Mouse (Mus musculus) embryonic facial prominence, embryonic 14.5 days (tissue): Measurements from ENCODE around the gene Fam163b. TPM values are rescaled to one million over a fixed set of nuclear protein-coding genes. Genes with fewer than 3 reads are reported as not detected.
A peak's percentile ranks its signal among the peaks of the same experiment; 100 is the strongest.

Experiments
- ATAC-seq: fragments of 200-750 bp; cut with Nextera tagmentation; 2 replicates; pipeline ENCODE4 v1.8.0; 2017; ENCODE audit warnings: low read depth, moderate number of reproducible peaks, moderate TSS enrichment
- DNase-seq: peaks from one replicate; pipeline ENCODE4 v3.0.0-alpha.2; 2015; ENCODE audit warnings: low spot score
- H3K27ac ChIP-seq: fragments of 300-500 bp; sonication (generic); replicated peaks from 2 replicates; pipeline ENCODE4 v1.5.1; 2014; ENCODE audit warnings: low read depth, mild to moderate bottlenecking, low read length, moderate library complexity
- H3K27me3 ChIP-seq: fragments of 300-500 bp; sonication (generic); replicated peaks from 2 replicates; pipeline ENCODE4 v1.6.1; 2014; ENCODE audit warnings: low read length; ENCODE audit not compliant: control insufficient read depth, insufficient read depth
- H3K36me3 ChIP-seq: fragments of 300-500 bp; sonication (generic); 2 replicates; pipeline ENCODE4 v1.6.1; 2014; ENCODE audit warnings: low read length, mixed read lengths; ENCODE audit not compliant: control insufficient read depth, insufficient read depth
- H3K4me1 ChIP-seq: fragments of 300-500 bp; sonication (generic); 2 replicates; pipeline ENCODE4 v1.6.1; 2014; ENCODE audit warnings: antibody characterized with exemption, low read length; ENCODE audit not compliant: control insufficient read depth, insufficient read depth
- H3K4me2 ChIP-seq: fragments of 300-500 bp; sonication (generic); 2 replicates; pipeline ENCODE4 v1.6.1; 2014; ENCODE audit warnings: low read depth, mild to moderate bottlenecking, low read length, moderate library complexity, mixed read lengths
- H3K4me3 ChIP-seq: fragments of 300-500 bp; sonication (generic); 2 replicates; pipeline ENCODE4 v1.5.1; 2014; ENCODE audit warnings: low read depth, mild to moderate bottlenecking, low read length
- H3K9ac ChIP-seq: fragments of 300-500 bp; sonication (generic); 2 replicates; pipeline ENCODE4 v1.6.1; 2014; ENCODE audit warnings: low read depth, mild to moderate bottlenecking, low read length, moderate library complexity, mixed read lengths
- H3K9me3 ChIP-seq: fragments of 300-500 bp; sonication (generic); 2 replicates; pipeline ENCODE4 v1.6.1; 2016; ENCODE audit warnings: low read length; ENCODE audit not compliant: control insufficient read depth
- WGBS: fragments of 180-500 bp; shearing (Covaris S2); extraction: QIAGEN DNeasy Blood & Tissue Kit; methylation state at CpG from one replicate; pipeline ENCODE4 v1.1.7; 2014; 5-methylcytosine and 5-hydroxymethylcytosine counted together
- polyA plus RNA-seq: library from polyadenylated mRNA; unstranded; fragments of >200 nt; fragmentation: Nextera tagmentation; extraction: Ambion mirVana; gene quantifications from 2 replicates; pipeline ENCODE4 v1.2.1, GENCODE M21; 2014

Fam163b gene
- polyA plus RNA-seq, 1 experiment from 2014 or later = 0.31 TPM

DNA sequence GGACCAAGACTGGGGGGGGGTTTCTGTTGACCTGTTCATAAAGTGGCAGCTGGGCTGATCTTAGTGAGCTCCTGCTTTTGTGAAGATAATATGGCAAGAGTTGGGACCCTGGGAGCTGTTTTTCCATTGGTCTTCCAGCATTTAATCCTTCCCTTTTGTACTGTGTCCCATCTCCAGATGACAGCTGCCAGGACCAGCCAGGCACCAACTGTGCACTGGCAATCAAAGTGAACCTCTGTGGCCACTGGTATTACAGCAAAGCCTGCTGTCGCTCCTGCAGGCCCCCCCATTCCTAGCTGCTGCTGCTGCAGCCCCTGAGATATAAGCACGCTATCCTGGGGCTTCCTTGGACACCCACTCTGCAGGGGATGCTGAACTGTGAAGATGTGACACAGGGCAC is 34.1 kb downstream of the Fam163b start:
- Histone ChIP-seq H3K4me3 (no peak overlapping the region), H3K9ac (no peak overlapping the region), H3K9me3 (no peaks in the 10 kb centered on the region), H3K4me1 (0 out of 2 replicates have a peak, but pooled peaks cover 5% of the 10 kb centered on the region), H3K27me3 (no peaks in the 10 kb centered on the region), H3K27ac (no peak overlapping the region), H3K36me3 (no peaks in the 10 kb centered on the region), H3K4me2 (no peak overlapping the region)
- 63% methylated on average over 2 of the region's 2 CpGs for WGBS
- DNase-seq (no peak), ATAC-seq (no peak)

GRCm38 (mm10) chr2:27106816-27107215 is 35.5 kb downstream of the Fam163b start:
- no peak overlapping the region for H3K4me3 ChIP-seq
- peak; percentile 32 for DNase-seq
- peak; percentile 41; the same call in 1 of the 2 replicates for ATAC-seq

DNA sequence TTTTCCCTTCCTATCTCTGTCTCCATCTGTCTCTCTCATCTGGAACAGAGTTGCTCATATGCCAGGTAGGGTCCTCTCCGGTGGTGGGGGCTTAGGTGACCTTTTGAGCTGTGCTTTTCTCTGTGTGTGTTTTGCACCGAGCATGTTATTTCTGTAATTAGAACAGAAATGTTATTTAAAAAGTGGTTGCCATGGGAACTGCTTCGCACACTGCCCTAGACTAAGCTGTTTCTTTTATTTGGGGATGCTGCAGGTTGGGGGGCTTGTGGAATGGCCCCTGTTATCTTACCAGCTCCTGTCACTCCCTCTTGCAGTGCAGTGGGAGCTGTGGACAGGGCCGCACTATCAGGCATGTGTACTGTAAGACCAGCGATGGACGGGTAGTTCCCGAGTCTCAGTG is 38.7 kb downstream of the Fam163b start:
- no peak overlapping the region; the same call in 1 of the 2 replicates for H3K9ac ChIP-seq
- ATAC-seq = no peak
- H3K36me3 ChIP-seq = no peaks in the 10 kb centered on the region
- H3K27ac ChIP-seq = no peak overlapping the region
- DNase-seq = no peak
- 63% methylated on average over 7 of the region's 7 CpGs for WGBS
- no peaks in the 10 kb centered on the region for H3K27me3 ChIP-seq
- no peak overlapping the region for H3K4me2 ChIP-seq
- H3K4me1 ChIP-seq = peaks cover 5% of the 10 kb centered on the region; the same call in 1 of the 2 replicates
- H3K9me3 ChIP-seq = no peaks in the 10 kb centered on the region
- no peak overlapping the region for H3K4me3 ChIP-seq

More at GRCm38 (mm10) chr2:27106816-27107215, 35.5 kb downstream of the Fam163b start:
- 17% methylated on average over 3 of the region's 3 CpGs for WGBS
- no peaks in the 10 kb centered on the region for H3K36me3 ChIP-seq
- no peaks in the 10 kb centered on the region for H3K27me3 ChIP-seq
- H3K4me1 ChIP-seq = 0 out of 2 replicates have a peak, but pooled peaks cover 5% of the 10 kb centered on the region
- no peak overlapping the region for H3K4me2 ChIP-seq
- no peak overlapping the region for H3K27ac ChIP-seq
- H3K9ac ChIP-seq = no peak overlapping the region
- no peaks in the 10 kb centered on the region for H3K9me3 ChIP-seq

DNA sequence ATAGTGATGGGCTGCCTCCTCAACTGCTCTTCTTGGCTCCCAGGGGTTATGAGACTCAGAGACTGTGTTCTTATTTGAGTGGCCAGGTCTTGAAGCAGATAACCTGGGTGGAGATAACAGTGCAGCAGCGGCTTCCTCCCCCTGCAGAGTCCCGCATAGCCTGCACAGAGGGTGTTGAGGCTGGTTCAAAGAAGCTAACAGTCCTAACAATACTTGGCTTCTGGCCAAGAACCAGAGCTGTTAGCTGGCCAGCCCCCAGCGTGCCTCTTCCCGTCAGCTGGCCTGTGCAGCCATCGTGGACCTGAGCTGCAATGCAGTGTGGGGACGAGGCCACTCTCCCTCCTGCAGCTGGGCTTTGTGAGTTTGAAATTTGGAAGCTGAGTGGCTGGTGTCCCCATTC is 44.5 kb downstream of the Fam163b start:
- Histone ChIP-seq H3K4me1 (peaks cover 26% of the 10 kb centered on the region), H3K9ac (no peak overlapping the region), H3K4me3 (no peak overlapping the region), H3K9me3 (no peaks in the 10 kb centered on the region), H3K27ac (0 out of 2 replicates have a peak overlapping the region, but pooled peaks have one; percentile 23), H3K36me3 (no peaks in the 10 kb centered on the region), H3K27me3 (no peaks in the 10 kb centered on the region), H3K4me2 (no peak overlapping the region)
- DNase-seq (peak; percentile 88), ATAC-seq (peak; percentile 66)
- WGBS = 10% methylated on average over 6 of the region's 6 CpGs

- DNase-seq = no peak
- H3K4me1 ChIP-seq = peaks cover 26% of the 10 kb centered on the region
- H3K4me2 ChIP-seq = no peak overlapping the region
- no peak overlapping the region for H3K4me3 ChIP-seq
- no peaks in the 10 kb centered on the region for H3K27me3 ChIP-seq
- no peak overlapping the region for H3K9ac ChIP-seq
- 58% methylated on average over 6 of the region's 6 CpGs for WGBS
- no peaks in the 10 kb centered on the region for H3K36me3 ChIP-seq
- 0 out of 2 replicates have a peak, but pooled peaks have one; percentile 7 for ATAC-seq
- no peaks in the 10 kb centered on the region for H3K9me3 ChIP-seq
- H3K27ac ChIP-seq = peak overlapping the region; percentile 68
These were observed 45.0 kb downstream of the Fam163b start for GRCm38 (mm10) chr2:27097241-27097656.

DNA sequence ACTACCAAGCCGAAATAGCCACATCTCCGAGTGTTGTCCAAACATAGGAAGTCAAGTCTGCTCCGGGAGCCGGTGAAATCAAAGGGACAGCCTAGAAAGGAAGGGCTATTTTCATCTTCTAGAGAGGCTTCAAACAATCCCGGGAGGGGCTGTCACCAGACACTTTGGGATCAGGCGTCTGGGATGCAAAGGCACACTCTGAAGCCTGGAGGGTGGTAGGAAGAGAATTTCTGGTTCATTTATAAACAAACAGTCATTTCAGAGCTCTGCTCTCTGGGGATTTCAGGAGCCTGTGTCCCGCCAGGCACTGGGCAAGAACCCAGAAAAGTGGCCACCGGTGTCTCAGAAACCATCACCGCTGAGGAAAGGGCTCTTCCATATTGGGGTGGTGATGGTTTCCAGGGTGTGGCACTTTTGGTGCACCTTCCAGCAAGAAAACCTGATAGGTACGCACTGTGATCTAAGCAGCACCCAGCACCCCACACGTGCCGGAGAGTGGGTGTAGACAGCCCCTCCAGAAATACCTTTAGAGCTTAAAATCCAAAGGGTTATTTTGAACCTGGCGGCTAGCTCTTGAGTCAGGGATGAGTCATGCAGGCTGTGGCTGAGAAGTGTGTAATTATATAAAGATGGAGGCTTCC is 45.8 kb downstream of the Fam163b start:
- Histone ChIP-seq H3K9me3 (no peaks in the 10 kb centered on the region), H3K4me2 (no peak overlapping the region), H3K27me3 (no peaks in the 10 kb centered on the region), H3K9ac (no peak overlapping the region), H3K36me3 (no peaks in the 10 kb centered on the region), H3K4me1 (peaks cover 26% of the 10 kb centered on the region), H3K27ac (no peak overlapping the region), H3K4me3 (no peak overlapping the region)
- ATAC-seq = peak; percentile 15; the same call in 1 of the 2 replicates
- WGBS = 45% methylated on average over 13 of the region's 13 CpGs
- DNase-seq = peak; percentile 50

- H3K27me3 ChIP-seq = no peaks in the 10 kb centered on the region
- ATAC-seq (no peak), DNase-seq (no peak)
- no peaks in the 10 kb centered on the region for H3K36me3 ChIP-seq
- H3K9me3 ChIP-seq = no peaks in the 10 kb centered on the region
- H3K4me2 ChIP-seq = no peak overlapping the region
- peaks cover 26% of the 10 kb centered on the region for H3K4me1 ChIP-seq
- no peak overlapping the region for H3K4me3 ChIP-seq
- H3K9ac ChIP-seq = no peak overlapping the region
- WGBS = 89% methylated on average over 7 of the region's 7 CpGs
- no peak overlapping the region for H3K27ac ChIP-seq
These were observed 47.1 kb downstream of the Fam163b start for GRCm38 (mm10) chr2:27095178-27095577.

DNA sequence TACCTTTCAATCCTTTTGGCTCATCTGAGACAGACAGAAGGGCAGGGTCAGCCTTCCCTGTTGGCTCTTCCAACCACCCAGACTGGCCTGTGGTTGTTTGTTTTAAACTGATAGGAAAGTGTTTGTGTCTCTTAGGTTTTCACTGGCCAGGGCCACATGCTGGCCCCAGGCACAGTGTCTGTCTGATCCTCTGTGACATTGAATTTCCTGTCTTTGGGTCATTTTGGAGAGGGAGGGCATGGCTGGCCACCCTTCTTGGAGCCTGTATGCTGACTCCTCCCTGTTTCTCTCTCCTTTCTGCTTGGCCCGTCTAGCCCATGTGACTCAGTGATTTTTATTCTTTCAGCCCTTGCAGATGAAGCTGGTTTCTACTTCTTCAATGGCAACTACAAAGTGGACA is 53.1 kb downstream of the Fam163b start:
- H3K4me1 ChIP-seq = peaks cover 14% of the 10 kb centered on the region
- H3K36me3 ChIP-seq = no peaks in the 10 kb centered on the region
- no peak overlapping the region for H3K4me2 ChIP-seq
- no peak overlapping the region for H3K27ac ChIP-seq
- ATAC-seq = no peak
- no peaks in the 10 kb centered on the region for H3K9me3 ChIP-seq
- H3K9ac ChIP-seq = no peak overlapping the region
- DNase-seq = no peak
- no peaks in the 10 kb centered on the region for H3K27me3 ChIP-seq
- no peak overlapping the region for H3K4me3 ChIP-seq
- 54% methylated on average over 1 of the region's 1 CpGs for WGBS

- no peak for DNase-seq
- Histone ChIP-seq H3K36me3 (no peaks in the 10 kb centered on the region), H3K4me3 (no peak overlapping the region), H3K9ac (no peak overlapping the region), H3K9me3 (no peaks in the 10 kb centered on the region), H3K4me1 (peaks cover 14% of the 10 kb centered on the region), H3K27ac (no peak overlapping the region), H3K27me3 (no peaks in the 10 kb centered on the region), H3K4me2 (no peak overlapping the region)
- 66% methylated on average over 5 of the region's 5 CpGs for WGBS
- ATAC-seq = no peak
These were observed 53.6 kb downstream of the Fam163b start for GRCm38 (mm10) chr2:27088700-27089099.
